Mouse (Mus musculus): Measurements from ENCODE around the gene Tnip1.

- TF ChIP-seq CTCF (IDR thresholded peaks at IDR 0.05; ENCODE audit: borderline replicate concordance, control insufficient read depth, extremely low read depth, insufficient read depth, low read length, poor library complexity) (no peak), POLR2A (IDR thresholded peaks at IDR 0.05; ENCODE audit: control insufficient read depth, extremely low read depth, insufficient read depth, low read length, poor library complexity) (no peak)
Measured at GRCm38 (mm10) chr11:54910081-54910665, 52.5 kb downstream of the Tnip1 start.
